Mouse (Mus musculus) heart, embryonic 12.5 days (tissue): ENCODE measurements around the gene Nfatc4. TPM values are rescaled to one million over a fixed set of nuclear protein-coding genes. Genes with fewer than 3 reads are reported as not detected.
A peak's percentile ranks its signal among the peaks of the same experiment; 100 is the strongest.

Experiments
- ATAC-seq: fragments of 200-750 bp; cut with Nextera tagmentation; 2 replicates; pipeline ENCODE4 v1.8.0; 2017; ENCODE audit warnings: moderate TSS enrichment, moderate library complexity; ENCODE audit not compliant: insufficient number of reproducible peaks, low FRiP score
- H3K27ac ChIP-seq: fragments of 300-500 bp; sonication (generic); 2 replicates; pipeline ENCODE4 v1.5.1; 2016; ENCODE audit warnings: mild to moderate bottlenecking, moderate library complexity; ENCODE audit not compliant: poor library complexity, severe bottlenecking
- H3K27me3 ChIP-seq: fragments of 300-500 bp; sonication (generic); replicated peaks from 2 replicates; pipeline ENCODE4 v1.6.1; 2016; ENCODE audit warnings: mild to moderate bottlenecking, moderate library complexity
- H3K36me3 ChIP-seq: fragments of 300-500 bp; sonication (generic); 2 replicates; pipeline ENCODE4 v1.6.1; 2016; ENCODE audit warnings: mild to moderate bottlenecking, moderate library complexity
- H3K4me1 ChIP-seq: fragments of 300-500 bp; sonication (generic); replicated peaks from 2 replicates; pipeline ENCODE4 v1.6.1; 2016; ENCODE audit warnings: mild to moderate bottlenecking
- H3K4me2 ChIP-seq: fragments of 300-500 bp; sonication (generic); 2 replicates; pipeline ENCODE4 v1.6.1; 2016; ENCODE audit warnings: mild to moderate bottlenecking, moderate library complexity
- H3K4me3 ChIP-seq: fragments of 300-500 bp; sonication (generic); 2 replicates; pipeline ENCODE4 v1.5.1; 2016; ENCODE audit warnings: mild to moderate bottlenecking
- H3K9ac ChIP-seq: fragments of 300-500 bp; sonication (generic); 2 replicates; pipeline ENCODE4 v1.6.1; 2016; ENCODE audit warnings: mild to moderate bottlenecking, moderate library complexity
- H3K9me3 ChIP-seq: fragments of 300-500 bp; sonication (generic); replicated peaks from 2 replicates; pipeline ENCODE4 v1.6.1; 2016; ENCODE audit warnings: mild to moderate bottlenecking, moderate library complexity
- WGBS: fragments of 180-500 bp; shearing (Covaris S2); methylation state at CpG from one replicate; pipeline ENCODE4 v1.1.7; 2016; 5-methylcytosine and 5-hydroxymethylcytosine counted together
- polyA plus RNA-seq: library from polyadenylated mRNA; unstranded; fragments of >200 nt; fragmentation: Nextera tagmentation; extraction: Ambion mirVana; gene quantifications from 2 replicates; pipeline ENCODE4 v1.2.1, GENCODE M21; 2016

Nfatc4 gene
- polyA plus RNA-seq, 1 experiment from 2014 or later, result 18.6 TPM

GRCm38 (mm10) chr14:55834808-55835533, 12.0 kb downstream of the Nfatc4 start:
- WGBS, result 76% methylated on average over 5 of the region's 5 CpGs
- H3K4me3 ChIP-seq, result no peak overlapping the region
- no peak overlapping the region for H3K4me2 ChIP-seq
- no peaks in the 10 kb centered on the region for H3K27me3 ChIP-seq
- no peak for ATAC-seq
- H3K36me3 ChIP-seq, result 0 out of 2 replicates have a peak, but pooled peaks cover 6% of the 10 kb centered on the region
- H3K4me1 ChIP-seq, result peaks cover 15% of the 10 kb centered on the region
- no peak overlapping the region for H3K27ac ChIP-seq
- no peaks in the 10 kb centered on the region for H3K9me3 ChIP-seq
- H3K9ac ChIP-seq, result no peak overlapping the region

GRCm38 (mm10) chr14:55838312-55838711, 15.4 kb downstream of the Nfatc4 start:
- no peaks in the 10 kb centered on the region for H3K9me3 ChIP-seq
- no peak overlapping the region for H3K27ac ChIP-seq
- peaks cover 15% of the 10 kb centered on the region for H3K4me1 ChIP-seq
- no peaks in the 10 kb centered on the region for H3K27me3 ChIP-seq
- ATAC-seq, result no peak
- no peaks in the 10 kb centered on the region for H3K36me3 ChIP-seq
- H3K4me3 ChIP-seq, result no peak overlapping the region
- H3K4me2 ChIP-seq, result no peak overlapping the region
- H3K9ac ChIP-seq, result no peak overlapping the region
- 90% methylated on average over 5 of the region's 5 CpGs for WGBS

GRCm38 (mm10) chr14:55838740-55839139, 15.8 kb downstream of the Nfatc4 start:
- H3K4me1 ChIP-seq, result peaks cover 15% of the 10 kb centered on the region
- H3K9me3 ChIP-seq, result no peaks in the 10 kb centered on the region
- H3K9ac ChIP-seq, result no peak overlapping the region
- no peaks in the 10 kb centered on the region for H3K36me3 ChIP-seq
- no peaks in the 10 kb centered on the region for H3K27me3 ChIP-seq
- no peak overlapping the region for H3K4me2 ChIP-seq
- WGBS, result 78% methylated on average over 4 of the region's 4 CpGs
- no peak overlapping the region for H3K4me3 ChIP-seq
- H3K27ac ChIP-seq, result no peak overlapping the region
- no peak for ATAC-seq

GRCm38 (mm10) chr14:55840853-55841366, 18.0 kb downstream of the Nfatc4 start:
- ATAC-seq, result no peak
- WGBS, result 51% methylated on average over 4 of the region's 4 CpGs
- Histone ChIP-seq H3K27me3 (no peaks in the 10 kb centered on the region), H3K27ac (no peak overlapping the region), H3K4me3 (no peak overlapping the region), H3K9me3 (no peaks in the 10 kb centered on the region), H3K4me2 (no peak overlapping the region), H3K36me3 (no peaks in the 10 kb centered on the region), H3K9ac (no peak overlapping the region), H3K4me1 (0 out of 2 replicates have a peak, but pooled peaks cover 2% of the 10 kb centered on the region)

- WGBS, result 76% methylated on average over 4 of the region's 4 CpGs
- H3K27me3 ChIP-seq, result no peaks in the 10 kb centered on the region
- no peak overlapping the region for H3K9ac ChIP-seq
- ATAC-seq, result no peak
- no peak overlapping the region for H3K27ac ChIP-seq
- H3K4me2 ChIP-seq, result no peak overlapping the region
- no peaks in the 10 kb centered on the region for H3K36me3 ChIP-seq
- H3K9me3 ChIP-seq, result no peaks in the 10 kb centered on the region
- peaks cover 12% of the 10 kb centered on the region for H3K4me1 ChIP-seq
- no peak overlapping the region for H3K4me3 ChIP-seq
Measured at GRCm38 (mm10) chr14:55842794-55843193, 19.9 kb downstream of the Nfatc4 start.

- Histone ChIP-seq H3K9ac (no peak overlapping the region), H3K4me1 (peaks cover 16% of the 10 kb centered on the region), H3K27me3 (no peaks in the 10 kb centered on the region), H3K4me2 (no peak overlapping the region), H3K9me3 (no peaks in the 10 kb centered on the region), H3K36me3 (no peaks in the 10 kb centered on the region), H3K4me3 (no peak overlapping the region), H3K27ac (no peak overlapping the region)
- ATAC-seq, result no peak
- WGBS, result 60% methylated on average over 9 of the region's 9 CpGs
Measured at GRCm38 (mm10) chr14:55845506-55846294, 22.8 kb downstream of the Nfatc4 start.

- Histone ChIP-seq H3K36me3 (no peaks in the 10 kb centered on the region), H3K9ac (no peak overlapping the region), H3K27ac (no peak overlapping the region), H3K27me3 (no peaks in the 10 kb centered on the region), H3K9me3 (no peaks in the 10 kb centered on the region), H3K4me2 (no peak overlapping the region), H3K4me1 (peaks cover 39% of the 10 kb centered on the region), H3K4me3 (no peak overlapping the region)
- 36% methylated on average over 6 of the region's 6 CpGs for WGBS
- ATAC-seq, result no peak
Measured at GRCm38 (mm10) chr14:55850885-55851284, 27.9 kb downstream of the Nfatc4 start.

GRCm38 (mm10) chr14:55852646-55853551, 30.0 kb downstream of the Nfatc4 start:
- Histone ChIP-seq H3K9ac (peak overlapping the region; percentile 83), H3K4me1 (peaks cover 49% of the 10 kb centered on the region), H3K4me2 (peak overlapping the region; percentile 83), H3K9me3 (no peaks in the 10 kb centered on the region), H3K36me3 (peaks cover 7% of the 10 kb centered on the region; the same call in 1 of the 2 replicates), H3K4me3 (peak overlapping the region; percentile 64), H3K27me3 (no peaks in the 10 kb centered on the region), H3K27ac (peak overlapping the region; percentile 98)
- 8% methylated on average over 11 of the region's 11 CpGs for WGBS
- peak; percentile 73 for ATAC-seq

GRCm38 (mm10) chr14:55853621-55854285, 30.8 kb downstream of the Nfatc4 start, which contains the start of gene Nynrin:
Gene Nynrin (plus strand): TSS chr14:55854010.
- H3K9me3 ChIP-seq, result no peaks in the 10 kb centered on the region
- peak within 1 kb of the TSS; percentile 98 for H3K27ac ChIP-seq
- peaks cover 56% of the 10 kb centered on the region for H3K4me1 ChIP-seq
- ATAC-seq, result peak; percentile 89
- H3K36me3 ChIP-seq, result peaks cover 10% of the 10 kb centered on the region; the same call in 1 of the 2 replicates
- H3K9ac ChIP-seq, result peak within 1 kb of the TSS; percentile 83
- no peaks in the 10 kb centered on the region for H3K27me3 ChIP-seq
- 1% methylated on average over 33 of the region's 33 CpGs for WGBS
- H3K4me2 ChIP-seq, result peak within 1 kb of the TSS; percentile 83
- H3K4me3 ChIP-seq, result peak within 1 kb of the TSS; percentile 64

- WGBS, result under 1% methylated on average over 9 of the region's 9 CpGs
- H3K27me3 ChIP-seq, result no peaks in the 10 kb centered on the region
- peaks cover 15% of the 10 kb centered on the region; the same call in 1 of the 2 replicates for H3K36me3 ChIP-seq
- H3K4me2 ChIP-seq, result peak overlapping the region; percentile 83
- H3K4me3 ChIP-seq, result peak overlapping the region; percentile 64
- ATAC-seq, result no peak
- peaks cover 64% of the 10 kb centered on the region for H3K4me1 ChIP-seq
- peak overlapping the region; percentile 83 for H3K9ac ChIP-seq
- peak overlapping the region; percentile 98 for H3K27ac ChIP-seq
- no peaks in the 10 kb centered on the region for H3K9me3 ChIP-seq
Measured at GRCm38 (mm10) chr14:55854406-55855100, 31.6 kb downstream of the Nfatc4 start.
